Mouse (Mus musculus): ENCODE results near the gene Ago3. TPM values are rescaled to one million over a fixed set of nuclear protein-coding genes. Genes with fewer than 3 reads are reported as not detected.

Ago3 gene
- polyA plus RNA-seq, 1 experiment from 2014 or later, result 17.2 TPM

DNA sequence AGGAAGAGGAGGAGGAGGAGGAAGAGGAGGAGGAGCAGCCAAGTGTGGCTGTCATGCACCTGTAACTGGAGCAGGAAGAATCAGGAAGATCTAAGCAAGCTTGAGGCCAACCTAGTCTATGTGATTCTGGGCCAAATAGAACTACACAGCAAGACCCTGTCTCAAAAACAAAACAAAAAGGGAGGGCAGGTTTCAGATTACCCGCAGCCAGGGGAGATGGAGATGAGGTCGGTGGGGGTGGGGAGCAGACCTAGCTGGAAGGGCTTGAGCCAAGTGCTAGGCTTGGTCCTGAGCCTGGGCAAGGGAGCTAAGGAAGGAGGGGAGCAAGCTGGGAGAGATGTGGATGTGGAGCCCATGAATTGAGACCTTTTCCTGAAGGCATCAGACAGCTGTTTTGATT lies 122.5 kb downstream of the Ago3 start:
- Histone ChIP-seq H3K9me3 (replicated peaks) (peaks cover 8% of the 10 kb centered on the region; the same call in 1 of the 2 replicates), H3K27me3 (peaks cover 30% of the 10 kb centered on the region), H3K4me1 (peaks cover 4% of the 10 kb centered on the region), H3K36me3 (ENCODE audit: poor library complexity, severe bottlenecking) (no peaks in the 10 kb centered on the region), H3K27ac (no peak overlapping the region), H3K4me3 (no peak overlapping the region), H3K4me2 (no peak overlapping the region), H3K9ac (no peak overlapping the region)
- WGBS, result 10% methylated on average over 2 of the region's 2 CpGs
- ATAC-seq, result no peak

DNA sequence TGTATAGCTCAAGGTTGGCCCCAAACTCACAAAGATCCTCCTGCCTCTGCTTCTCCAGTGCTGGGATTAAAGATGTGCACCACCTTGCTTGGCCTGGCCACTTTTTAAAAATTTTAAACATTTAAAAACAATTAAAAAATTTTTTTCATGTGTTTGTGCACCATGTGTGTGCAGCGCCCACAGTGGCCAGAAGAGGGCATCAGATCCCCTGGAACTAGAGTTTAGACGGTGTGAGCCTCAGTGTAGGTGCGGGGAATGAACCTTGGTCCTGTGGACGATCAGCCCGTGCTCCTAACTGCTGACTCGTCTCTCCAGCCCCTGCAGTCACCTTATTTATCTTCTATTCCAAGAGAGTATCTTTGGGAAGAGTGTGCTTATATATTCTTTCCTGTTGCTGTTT lies 123.3 kb downstream of the Ago3 start:
- H3K36me3 ChIP-seq (ENCODE audit: poor library complexity, severe bottlenecking), result no peaks in the 10 kb centered on the region
- H3K27me3 ChIP-seq, result peaks cover 38% of the 10 kb centered on the region
- H3K9me3 ChIP-seq (replicated peaks), result peaks cover 8% of the 10 kb centered on the region; the same call in 1 of the 2 replicates
- ATAC-seq, result no peak
- peaks cover 9% of the 10 kb centered on the region for H3K4me1 ChIP-seq
- H3K4me2 ChIP-seq, result no peak overlapping the region
- H3K9ac ChIP-seq, result no peak overlapping the region
- no peak overlapping the region for H3K4me3 ChIP-seq
- WGBS, result 90% methylated on average over 6 of the region's 6 CpGs
- H3K27ac ChIP-seq, result no peak overlapping the region

DNA sequence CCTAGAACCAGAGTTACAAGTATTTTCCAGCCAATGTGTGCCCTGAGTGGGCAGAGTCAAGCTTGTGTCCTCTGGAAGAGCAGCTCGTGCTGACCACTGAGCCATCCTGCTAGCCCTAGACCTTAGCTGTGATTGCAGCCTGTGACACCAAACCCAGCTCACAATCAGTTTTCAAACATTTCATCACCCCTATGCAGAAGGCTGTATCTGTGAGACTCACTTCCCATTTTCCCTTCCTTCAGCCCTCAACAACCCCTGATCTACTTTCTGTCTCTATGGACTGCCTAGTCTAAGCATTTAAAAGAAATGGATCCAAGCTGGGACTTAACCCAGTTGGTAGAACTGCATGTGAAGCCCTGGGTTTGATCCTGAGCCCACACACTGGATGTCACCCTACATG lies 123.9 kb downstream of the Ago3 start:
- Histone ChIP-seq H3K9me3 (replicated peaks) (peaks cover 8% of the 10 kb centered on the region; the same call in 1 of the 2 replicates), H3K4me3 (no peak overlapping the region), H3K4me2 (no peak overlapping the region), H3K36me3 (ENCODE audit: poor library complexity, severe bottlenecking) (no peaks in the 10 kb centered on the region), H3K9ac (no peak overlapping the region), H3K27me3 (peaks cover 44% of the 10 kb centered on the region), H3K4me1 (peaks cover 14% of the 10 kb centered on the region), H3K27ac (no peak overlapping the region)
- ATAC-seq, result no peak
- 90% methylated on average over 1 of the region's 1 CpGs for WGBS

DNA sequence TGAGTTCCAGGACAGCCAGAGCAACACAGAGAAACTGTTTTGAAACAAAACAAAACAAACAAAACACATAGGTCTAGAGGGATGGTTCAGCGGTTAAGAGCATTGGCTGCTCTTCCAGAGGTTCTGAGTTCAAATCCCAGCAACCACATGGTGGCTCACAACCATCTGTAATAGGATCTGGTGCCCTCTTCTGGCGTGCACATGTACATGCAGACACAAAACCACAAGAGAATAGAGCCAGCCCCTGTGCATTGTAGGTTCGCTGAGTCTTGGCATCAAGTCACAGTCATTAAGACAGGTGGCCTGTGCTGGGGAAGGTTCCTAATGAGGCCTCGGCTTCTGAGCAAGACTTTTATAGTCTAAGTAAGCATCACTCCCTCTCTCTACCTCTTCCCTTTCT lies 125.5 kb downstream of the Ago3 start:
- H3K9me3 ChIP-seq (replicated peaks), result peaks cover 8% of the 10 kb centered on the region; the same call in 1 of the 2 replicates
- no peak overlapping the region for H3K4me3 ChIP-seq
- H3K27ac ChIP-seq, result no peak overlapping the region
- H3K4me2 ChIP-seq, result no peak overlapping the region
- H3K27me3 ChIP-seq, result peaks cover 57% of the 10 kb centered on the region
- H3K4me1 ChIP-seq, result peaks cover 10% of the 10 kb centered on the region
- no peak for ATAC-seq
- H3K36me3 ChIP-seq (ENCODE audit: poor library complexity, severe bottlenecking), result no peaks in the 10 kb centered on the region
- H3K9ac ChIP-seq, result no peak overlapping the region
- 58% methylated on average over 4 of the region's 4 CpGs for WGBS

DNA sequence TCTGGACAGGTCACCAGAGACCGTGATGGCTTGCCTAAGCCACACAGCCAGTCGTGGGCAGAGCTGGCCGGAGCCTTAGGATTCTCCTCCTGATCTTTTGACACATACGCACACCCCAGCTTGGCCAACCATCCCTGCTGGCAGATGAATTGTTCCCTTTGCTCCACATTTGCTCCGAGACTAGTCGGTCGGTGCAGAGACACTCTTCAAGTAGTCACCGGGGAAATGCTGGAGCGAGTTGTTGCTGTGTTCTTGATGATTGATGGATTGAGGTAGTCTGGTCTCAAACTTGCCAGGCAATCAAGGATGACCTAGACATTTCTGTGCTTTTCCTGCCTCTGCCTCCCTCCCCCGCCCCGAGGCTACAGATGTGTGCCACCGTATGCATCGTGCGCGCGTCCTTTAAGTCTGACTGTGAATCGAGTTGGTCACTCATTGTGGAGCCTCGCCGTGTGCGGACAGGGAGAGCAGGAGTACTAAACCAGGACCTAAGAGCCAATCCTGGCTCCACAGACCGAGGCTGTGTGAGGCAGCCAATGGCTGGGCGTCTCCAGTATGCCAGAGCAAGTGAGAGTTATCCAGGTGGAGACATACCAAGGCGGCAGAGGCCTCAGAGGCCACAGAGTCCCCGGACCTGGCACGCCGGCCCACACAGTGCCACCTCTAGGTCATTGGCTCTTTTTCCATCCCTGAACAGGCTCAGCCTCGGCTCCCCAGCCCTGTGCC lies 127.6 kb downstream of the Ago3 start:
- H3K9me3 ChIP-seq (replicated peaks), result peaks cover 8% of the 10 kb centered on the region; the same call in 1 of the 2 replicates
- 0 out of 2 replicates have a peak overlapping the region, but pooled peaks have one; percentile 6 for H3K9ac ChIP-seq
- H3K27ac ChIP-seq, result no peak overlapping the region
- peak overlapping the region; percentile 14; the same call in 1 of the 2 replicates for H3K4me3 ChIP-seq
- 4% methylated on average over 27 of the region's 27 CpGs for WGBS
- ATAC-seq, result no peak
- no peaks in the 10 kb centered on the region for H3K36me3 ChIP-seq (ENCODE audit: poor library complexity, severe bottlenecking)
- peaks cover 16% of the 10 kb centered on the region for H3K4me1 ChIP-seq
- H3K27me3 ChIP-seq, result peaks cover 75% of the 10 kb centered on the region
- H3K4me2 ChIP-seq, result peak overlapping the region; percentile 47

DNA sequence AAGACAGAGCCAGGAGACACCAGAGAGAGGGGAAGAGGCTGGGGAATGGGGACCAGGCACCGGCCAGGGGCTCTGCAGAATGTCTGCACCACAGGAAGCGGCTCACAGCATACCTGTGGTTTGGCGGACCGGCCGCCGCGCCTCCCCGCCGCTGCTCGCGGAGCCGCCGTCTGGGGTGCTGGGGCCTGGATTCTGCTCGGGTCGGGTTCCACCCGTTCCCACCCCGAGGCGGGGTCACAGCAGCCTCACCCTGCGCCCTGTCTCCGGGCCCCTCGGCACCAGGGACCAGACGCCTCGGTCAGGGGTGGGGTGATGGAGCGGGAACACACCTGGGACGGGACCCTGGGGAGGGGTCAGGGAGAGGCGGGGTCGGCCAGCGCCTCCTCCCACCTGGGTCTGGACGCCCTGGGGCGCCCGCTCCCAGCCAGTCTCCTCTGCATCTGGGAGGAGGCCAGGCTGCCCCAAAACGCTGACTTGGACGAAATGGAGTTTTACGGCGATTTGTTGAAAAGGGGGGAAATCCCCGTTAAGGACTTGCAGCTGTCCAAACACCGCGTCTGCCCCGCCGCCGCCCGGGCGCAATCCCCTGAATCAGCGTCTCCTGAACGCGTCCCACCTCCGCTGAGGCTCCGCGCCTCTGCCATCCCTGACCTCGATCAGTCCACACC lies 128.3 kb downstream of the Ago3 start:
- Histone ChIP-seq H3K36me3 (ENCODE audit: poor library complexity, severe bottlenecking) (no peaks in the 10 kb centered on the region), H3K9ac (peak overlapping the region; percentile 10; the same call in 1 of the 2 replicates), H3K27ac (no peak overlapping the region), H3K4me2 (peak overlapping the region; percentile 47), H3K4me3 (peak overlapping the region; percentile 14; the same call in 1 of the 2 replicates), H3K27me3 (peaks cover 82% of the 10 kb centered on the region), H3K9me3 (replicated peaks) (peaks cover 6% of the 10 kb centered on the region; the same call in 1 of the 2 replicates), H3K4me1 (peaks cover 22% of the 10 kb centered on the region)
- under 1% methylated on average over 45 of the region's 50 CpGs for WGBS
- ATAC-seq, result no peak

DNA sequence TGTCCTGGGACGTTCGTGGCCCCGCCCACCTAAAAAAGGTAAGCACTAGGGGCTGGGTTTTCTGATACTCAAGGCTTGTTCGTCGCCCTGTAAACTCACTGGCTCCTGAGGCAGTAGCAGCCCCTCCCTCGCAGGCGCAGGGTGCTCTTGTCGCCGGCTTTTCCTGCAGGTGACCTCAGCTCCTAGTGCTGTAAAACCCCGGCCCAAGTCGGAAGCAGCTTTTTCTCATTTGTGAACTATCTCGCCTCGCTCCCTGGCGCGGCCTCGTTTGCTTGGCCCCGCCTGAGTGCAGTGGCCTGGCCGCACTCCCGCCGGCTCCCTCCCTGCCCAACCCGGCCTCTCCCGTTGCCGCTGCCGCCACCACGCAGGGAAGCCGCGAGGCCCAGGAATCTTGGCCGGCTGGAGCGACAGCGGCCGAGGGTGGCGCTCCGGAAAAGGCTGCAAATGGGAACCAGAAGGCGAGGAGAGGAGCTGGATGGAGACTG lies 132.7 kb downstream of the Ago3 start:
- Histone ChIP-seq H3K36me3 (ENCODE audit: poor library complexity, severe bottlenecking) (no peaks in the 10 kb centered on the region), H3K27me3 (peaks cover 75% of the 10 kb centered on the region), H3K4me1 (peaks cover 22% of the 10 kb centered on the region), H3K27ac (no peak overlapping the region), H3K4me2 (peak overlapping the region; percentile 66), H3K4me3 (peak overlapping the region; percentile 33), H3K9me3 (replicated peaks) (no peaks in the 10 kb centered on the region), H3K9ac (peak overlapping the region; percentile 60)
- ATAC-seq, result no peak
- WGBS, result under 1% methylated on average over 34 of the region's 34 CpGs

DNA sequence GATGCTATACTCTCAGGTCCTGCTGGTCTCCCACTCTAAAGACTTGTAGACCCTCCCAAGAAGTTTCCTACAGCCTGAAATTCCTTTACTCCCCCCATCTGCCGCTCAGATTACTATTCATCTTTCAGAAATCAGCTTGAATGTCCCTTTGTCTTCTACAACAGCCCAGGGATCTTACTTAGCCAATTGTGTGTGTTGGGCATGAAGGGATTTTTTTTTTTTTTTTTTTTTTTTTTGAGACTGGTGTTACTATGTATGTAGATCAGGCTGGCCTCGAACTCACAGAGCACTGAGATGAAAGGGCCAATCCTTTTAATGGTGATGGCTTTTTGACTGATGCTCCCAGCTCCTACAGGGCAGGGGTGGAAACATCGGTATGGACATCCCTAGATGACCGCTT lies 133.4 kb downstream of the Ago3 start:
- Histone ChIP-seq H3K27me3 (peaks cover 71% of the 10 kb centered on the region), H3K27ac (no peak overlapping the region), H3K36me3 (ENCODE audit: poor library complexity, severe bottlenecking) (no peaks in the 10 kb centered on the region), H3K9ac (no peak overlapping the region), H3K4me2 (peak overlapping the region; percentile 66; the same call in 1 of the 2 replicates), H3K4me1 (peaks cover 15% of the 10 kb centered on the region), H3K4me3 (no peak overlapping the region), H3K9me3 (replicated peaks) (no peaks in the 10 kb centered on the region)
- no peak for ATAC-seq
- WGBS, result 34% methylated on average over 4 of the region's 4 CpGs

DNA sequence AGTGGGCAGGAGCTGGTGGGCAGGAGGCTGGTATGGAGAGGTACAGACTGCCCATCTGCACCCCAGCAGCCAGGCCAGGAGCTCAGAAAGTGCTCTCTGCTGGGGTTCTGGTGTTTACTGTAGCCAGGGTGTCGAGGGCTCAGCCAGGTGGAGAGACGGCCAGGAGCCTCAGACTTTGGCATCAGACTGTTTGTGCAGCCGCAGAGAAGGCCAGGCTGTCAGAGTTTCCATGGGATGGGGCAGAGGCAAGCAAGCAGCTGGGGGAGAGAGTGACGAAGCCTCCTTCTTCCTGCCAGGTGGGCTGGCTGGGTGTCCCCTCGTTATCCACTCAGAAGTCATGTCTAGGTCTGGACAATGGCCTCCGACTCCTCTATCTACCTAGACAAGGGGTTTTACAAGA lies 134.2 kb downstream of the Ago3 start:
- peaks cover 12% of the 10 kb centered on the region for H3K4me1 ChIP-seq
- no peaks in the 10 kb centered on the region for H3K9me3 ChIP-seq (replicated peaks)
- H3K36me3 ChIP-seq (ENCODE audit: poor library complexity, severe bottlenecking), result no peaks in the 10 kb centered on the region
- no peak for ATAC-seq
- H3K27ac ChIP-seq, result no peak overlapping the region
- no peak overlapping the region for H3K4me3 ChIP-seq
- peaks cover 70% of the 10 kb centered on the region for H3K27me3 ChIP-seq
- 65% methylated on average over 6 of the region's 6 CpGs for WGBS
- H3K9ac ChIP-seq, result no peak overlapping the region
- H3K4me2 ChIP-seq, result no peak overlapping the region

DNA sequence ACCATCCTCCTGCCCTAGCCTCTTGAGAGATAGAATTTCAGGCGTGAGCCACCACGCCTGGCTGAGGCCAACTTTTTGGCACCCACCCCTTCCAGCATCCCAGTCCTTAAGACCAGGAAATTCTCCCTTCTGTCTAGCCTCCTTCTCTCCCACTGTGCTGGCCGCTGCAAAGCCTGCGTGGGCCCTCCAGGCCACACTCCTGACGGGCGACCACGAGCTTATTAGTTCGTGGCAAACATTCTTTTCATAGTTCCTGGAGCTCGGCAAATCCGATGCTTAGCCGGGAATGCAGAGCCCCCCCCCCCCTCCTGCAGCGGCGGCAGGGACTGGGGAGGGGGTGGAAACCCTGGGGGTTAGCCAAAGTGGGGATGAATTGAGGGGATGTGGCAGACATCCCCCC lies 138.2 kb downstream of the Ago3 start:
- Histone ChIP-seq H3K4me2 (no peak overlapping the region), H3K4me1 (peaks cover 8% of the 10 kb centered on the region), H3K27me3 (peaks cover 70% of the 10 kb centered on the region), H3K36me3 (ENCODE audit: poor library complexity, severe bottlenecking) (no peaks in the 10 kb centered on the region), H3K9me3 (replicated peaks) (no peaks in the 10 kb centered on the region), H3K4me3 (no peak overlapping the region), H3K27ac (no peak overlapping the region), H3K9ac (no peak overlapping the region)
- WGBS, result 27% methylated on average over 13 of the region's 13 CpGs
- no peak for ATAC-seq

DNA sequence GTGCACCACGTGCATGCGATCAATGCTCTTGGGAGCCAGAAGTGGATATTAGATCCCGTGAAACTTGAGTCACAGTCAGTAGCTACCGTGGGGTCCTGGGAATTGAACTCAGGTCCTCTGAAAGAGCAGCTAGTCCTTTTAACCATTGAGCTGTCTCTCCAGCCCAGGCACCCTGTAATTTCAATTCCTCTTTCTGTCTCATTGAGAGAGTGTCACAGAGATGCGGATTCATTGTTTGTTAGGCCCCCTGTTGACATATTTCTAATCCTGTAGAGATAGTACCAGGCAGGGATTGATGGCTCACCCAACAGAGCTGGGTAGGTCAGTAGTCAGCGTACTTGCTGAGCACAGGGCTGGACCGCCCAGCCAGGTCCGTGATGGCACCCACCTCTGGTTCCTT lies 139.0 kb downstream of the Ago3 start:
- Histone ChIP-seq H3K4me2 (no peak overlapping the region), H3K9ac (no peak overlapping the region), H3K4me3 (no peak overlapping the region), H3K27me3 (peaks cover 68% of the 10 kb centered on the region), H3K4me1 (peaks cover 7% of the 10 kb centered on the region), H3K9me3 (replicated peaks) (no peaks in the 10 kb centered on the region), H3K36me3 (ENCODE audit: poor library complexity, severe bottlenecking) (no peaks in the 10 kb centered on the region), H3K27ac (no peak overlapping the region)
- WGBS, result 83% methylated on average over 8 of the region's 8 CpGs
- no peak for ATAC-seq

DNA sequence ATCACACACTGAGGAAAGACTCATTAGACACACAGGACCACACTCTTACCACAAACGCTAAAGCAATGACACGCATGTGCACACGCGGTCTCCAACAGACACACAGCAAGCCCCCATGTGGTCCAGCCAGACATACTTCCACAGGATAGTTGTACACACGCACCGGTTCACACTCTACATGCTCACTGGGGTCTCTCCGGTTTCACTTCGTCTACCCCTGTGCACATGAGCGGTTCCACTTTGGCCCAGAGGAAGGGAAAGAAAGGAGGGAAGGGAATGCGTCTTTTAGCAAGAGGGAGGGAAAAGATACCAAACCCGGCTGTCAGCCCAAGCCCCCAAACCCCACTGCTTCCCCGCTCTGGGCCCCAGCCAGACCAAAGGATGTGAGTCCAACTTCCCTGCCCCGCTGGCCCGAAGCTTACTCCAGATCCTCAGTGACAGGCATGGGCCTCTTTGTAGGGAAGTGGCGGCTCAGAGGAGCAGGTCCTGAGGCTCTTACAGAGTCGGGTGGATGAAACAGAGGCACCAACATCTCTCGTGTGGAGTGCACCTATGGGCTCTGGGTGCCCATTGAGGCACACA lies 141.2 kb downstream of the Ago3 start:
- no peak overlapping the region for H3K4me3 ChIP-seq
- WGBS, result 43% methylated on average over 17 of the region's 17 CpGs
- no peak for ATAC-seq
- peaks cover 7% of the 10 kb centered on the region for H3K4me1 ChIP-seq
- H3K27me3 ChIP-seq, result peaks cover 72% of the 10 kb centered on the region
- no peak overlapping the region for H3K4me2 ChIP-seq
- H3K36me3 ChIP-seq (ENCODE audit: poor library complexity, severe bottlenecking), result no peaks in the 10 kb centered on the region
- no peak overlapping the region for H3K9ac ChIP-seq
- no peak overlapping the region for H3K27ac ChIP-seq
- no peaks in the 10 kb centered on the region for H3K9me3 ChIP-seq (replicated peaks)
